Mouse (Mus musculus): ENCODE data around the gene Rnf216.

The Rnf216 gene

GRCm38 (mm10) chr5:142998171-142998570 is 114.6 kb downstream of the Rnf216 start:
- no peak for DNase-seq

- no peak for DNase-seq
Observed at GRCm38 (mm10) chr5:142997526-142997925, 115.3 kb downstream of the Rnf216 start.

DNA sequence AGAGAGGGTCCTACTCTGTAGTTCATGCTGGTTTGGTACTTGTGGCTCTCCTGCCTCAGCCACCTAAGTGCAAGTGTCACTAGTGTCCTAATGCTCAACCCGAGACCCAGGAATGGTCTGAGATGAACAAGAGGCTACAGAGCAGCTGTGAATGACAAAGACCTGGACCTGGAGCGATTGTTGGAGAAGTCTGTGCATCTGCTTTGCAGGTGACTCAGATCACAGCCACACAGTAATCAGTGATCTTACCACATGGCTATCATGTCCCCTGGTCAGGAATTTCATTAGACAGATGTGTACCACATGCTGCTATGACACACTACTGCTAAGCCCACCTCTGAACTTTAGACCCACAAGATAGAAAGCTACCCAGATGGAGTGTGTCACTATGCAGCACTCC is 118.0 kb downstream of the Rnf216 start:
- no peak for DNase-seq

DNA sequence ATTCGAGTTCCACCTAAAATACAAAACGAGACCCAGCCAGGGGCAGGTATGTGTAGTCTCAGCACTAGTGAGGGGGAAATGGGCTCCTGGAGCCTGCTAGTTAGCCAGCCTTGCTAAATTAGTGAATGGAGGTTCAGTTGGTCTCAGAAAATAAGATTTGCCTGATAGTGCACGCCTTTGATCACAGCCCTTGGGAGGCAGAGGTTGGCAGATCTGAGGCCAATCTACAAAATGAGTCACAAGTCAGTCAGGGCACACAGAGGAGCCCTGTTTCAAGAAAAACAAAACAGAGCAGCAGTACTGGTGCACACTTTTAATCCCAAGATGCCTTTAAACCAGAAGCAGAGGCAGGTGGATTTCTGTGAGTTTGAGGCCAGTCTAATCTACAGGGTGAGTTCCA is 123.6 kb downstream of the Rnf216 start:
- no peak for DNase-seq

DNA sequence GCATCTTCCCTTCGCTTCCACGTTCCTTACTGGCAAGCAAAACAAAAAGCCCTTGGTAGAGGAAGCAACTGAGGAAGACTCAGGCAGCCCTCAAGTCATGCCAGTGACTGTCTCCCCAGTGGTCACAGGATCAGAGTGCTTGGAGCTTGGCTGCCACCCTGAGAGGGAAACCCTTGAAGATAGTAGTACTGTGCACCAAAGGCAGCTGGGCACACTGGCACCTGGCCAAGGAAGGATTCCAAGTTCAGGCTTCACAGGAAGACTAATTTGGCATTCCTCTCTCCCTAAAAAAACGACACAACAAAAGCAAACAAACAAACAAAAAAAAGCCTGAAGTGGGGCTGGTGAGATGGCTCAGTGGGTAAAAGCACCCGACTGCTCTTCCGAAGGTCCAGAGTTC is 124.3 kb downstream of the Rnf216 start:
- no peak for DNase-seq

GRCm38 (mm10) chr5:142984271-142984670 is 128.5 kb downstream of the Rnf216 start:
- no peak for DNase-seq

DNA sequence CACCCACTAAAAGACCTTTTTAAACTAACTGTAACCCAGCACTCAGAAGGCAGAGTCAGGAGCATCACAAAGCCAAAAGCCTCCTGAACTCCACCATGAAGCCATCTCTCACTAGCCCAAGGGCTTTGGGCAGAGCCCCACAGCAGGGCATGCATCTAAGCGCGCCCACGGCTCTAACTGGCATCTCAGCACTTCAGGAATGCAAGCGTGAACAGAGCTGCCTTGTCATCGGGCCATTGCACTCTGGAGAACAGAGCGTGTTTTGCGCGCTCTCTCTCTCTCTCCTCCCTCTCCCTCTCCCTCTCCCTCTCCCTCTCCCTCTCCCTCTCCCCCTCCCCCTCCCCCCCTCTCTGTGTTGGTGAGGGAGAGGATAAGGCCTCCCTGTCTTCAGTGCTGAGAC is 129.6 kb downstream of the Rnf216 start:
- no peak for DNase-seq

- DNase-seq, result no peak
Observed at GRCm38 (mm10) chr5:142982046-142982801, 130.6 kb downstream of the Rnf216 start.

- no peak for DNase-seq
Observed at GRCm38 (mm10) chr5:142976516-142976915, 136.3 kb downstream of the Rnf216 start.

GRCm38 (mm10) chr5:142974598-142975121 is 138.1 kb downstream of the Rnf216 start:
- DNase-seq, result peak in 1 of 2 experiments; percentile 31

DNA sequence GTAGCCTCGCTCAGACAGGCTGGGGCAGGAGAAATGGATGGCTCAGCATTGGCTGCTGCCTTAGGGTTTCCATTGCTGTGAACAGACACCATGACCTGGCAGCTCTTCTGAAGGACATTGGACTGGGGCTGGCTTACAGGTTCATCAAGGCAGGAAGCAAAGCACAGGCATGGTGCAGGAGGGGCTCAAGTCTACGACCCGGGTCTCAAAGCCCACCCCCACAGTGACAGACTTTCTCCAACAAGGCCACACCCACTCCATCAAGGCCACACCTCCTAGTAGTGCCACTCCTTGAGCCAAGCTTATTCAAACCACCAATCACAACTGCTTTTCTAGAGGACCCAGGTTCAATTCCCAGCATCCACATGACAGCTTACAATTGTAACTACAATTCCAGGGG is 138.8 kb downstream of the Rnf216 start:
- DNase-seq, result no peak

GRCm38 (mm10) chr5:142968411-142968810 is 144.4 kb downstream of the Rnf216 start:
- no peak for DNase-seq

DNA sequence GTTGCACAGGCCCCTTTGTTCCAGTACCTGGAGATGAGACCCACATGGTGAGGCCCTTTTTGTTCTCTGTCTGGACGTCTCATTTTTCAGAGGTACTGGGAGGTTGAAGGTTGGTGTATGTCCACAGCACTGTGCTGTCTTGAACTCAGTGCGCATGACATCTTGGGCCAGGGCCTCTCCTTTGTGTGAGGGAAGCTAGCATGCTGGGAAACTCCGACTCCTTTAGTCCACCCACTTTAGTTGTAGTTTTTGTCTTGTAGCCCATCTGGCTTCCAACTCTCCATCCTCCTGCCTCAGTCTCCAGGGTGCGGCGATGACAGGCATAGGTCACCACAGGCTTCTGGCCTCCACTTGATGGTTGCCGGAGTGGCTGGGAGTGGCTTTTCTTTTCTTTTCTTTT is 148.1 kb downstream of the Rnf216 start:
- no peak for DNase-seq

GRCm38 (mm10) chr5:142963705-142964494 is 148.9 kb downstream of the Rnf216 start:
- no peak for DNase-seq

GRCm38 (mm10) chr5:142963003-142963704 is 149.6 kb downstream of the Rnf216 start:
- DNase-seq, result no peak

DNA sequence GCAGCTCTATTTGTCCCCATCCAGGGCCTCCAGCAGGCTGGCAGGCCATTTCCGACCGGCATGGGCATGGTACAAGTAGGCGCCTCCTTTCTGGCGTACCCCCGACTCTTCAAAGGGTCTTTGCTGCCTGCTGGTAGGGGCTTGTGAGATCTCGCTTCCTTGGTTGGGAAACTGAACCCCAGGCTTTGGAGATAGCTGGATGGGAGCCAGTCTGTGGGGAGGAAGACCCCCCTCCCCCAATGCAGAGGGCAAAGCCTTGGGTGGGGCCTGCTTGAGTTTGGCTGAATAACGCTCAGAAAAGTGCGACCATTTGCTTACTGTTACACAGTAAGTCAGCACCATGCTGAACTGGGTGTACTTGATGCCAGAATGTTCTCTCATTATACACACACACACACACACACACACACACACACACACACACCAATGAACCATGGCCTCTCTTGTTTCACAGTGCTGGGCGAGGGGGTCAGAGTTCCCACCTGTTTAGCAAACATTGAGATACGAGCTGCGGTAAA is 150.3 kb downstream of the Rnf216 start:
- no peak for DNase-seq

DNA sequence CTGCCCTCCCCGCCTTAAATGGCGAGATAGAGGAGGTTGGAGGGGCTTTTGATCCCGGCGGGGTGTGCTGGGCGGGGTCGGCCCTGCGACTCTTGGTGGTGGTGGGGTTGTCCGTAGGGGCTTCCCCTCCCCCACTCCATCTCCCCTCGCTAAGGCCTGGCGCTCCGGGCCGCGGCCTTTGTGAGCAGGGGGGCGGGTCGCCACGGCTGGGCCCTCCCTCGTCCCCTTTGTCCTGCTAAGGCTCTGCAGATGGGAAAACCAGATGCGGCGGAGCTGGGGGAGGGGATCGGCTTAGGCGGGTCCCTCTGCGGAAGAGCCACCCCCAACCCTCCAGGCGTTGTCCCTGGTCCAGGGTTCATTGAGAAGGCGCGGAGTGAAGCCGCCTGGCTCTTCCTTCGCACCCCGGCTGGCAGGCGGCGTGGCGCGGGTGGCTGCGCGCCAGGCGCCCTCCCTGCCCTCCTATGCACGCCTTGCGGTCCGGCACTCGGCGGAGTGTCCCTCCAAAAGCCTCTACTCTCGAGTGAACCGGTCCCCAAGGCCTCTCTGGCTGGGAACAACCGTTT is 150.8 kb downstream of the Rnf216 start:
- DNase-seq, result no peak

DNA sequence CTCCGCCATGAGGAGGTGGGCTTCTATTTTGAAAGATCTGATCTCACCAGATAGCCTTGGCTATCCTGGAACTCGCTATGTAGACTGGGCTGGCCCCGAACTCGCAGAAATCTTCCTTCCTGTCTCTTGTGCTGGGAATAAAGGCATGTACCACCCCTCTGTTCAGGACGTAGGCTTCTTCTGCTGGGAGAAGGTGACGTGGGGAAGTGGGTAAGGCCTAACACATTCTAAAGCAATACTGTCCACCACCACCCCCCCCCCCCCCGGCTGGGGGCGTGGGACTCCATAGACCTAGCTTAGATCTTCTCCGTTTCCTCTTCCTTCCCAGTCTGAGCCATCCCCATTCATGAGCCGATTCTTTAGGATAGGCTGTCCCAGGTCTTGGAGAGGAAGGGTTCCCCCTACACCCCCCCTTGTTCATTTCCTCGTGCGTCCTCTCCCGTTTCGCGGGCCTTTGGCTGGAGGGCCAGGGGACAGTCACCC is 151.4 kb downstream of the Rnf216 start:
- no peak for DNase-seq

- DNase-seq, result peak in 1 of 2 experiments; percentile 13
Observed at GRCm38 (mm10) chr5:142960775-142961271, 152.0 kb downstream of the Rnf216 start.

DNA sequence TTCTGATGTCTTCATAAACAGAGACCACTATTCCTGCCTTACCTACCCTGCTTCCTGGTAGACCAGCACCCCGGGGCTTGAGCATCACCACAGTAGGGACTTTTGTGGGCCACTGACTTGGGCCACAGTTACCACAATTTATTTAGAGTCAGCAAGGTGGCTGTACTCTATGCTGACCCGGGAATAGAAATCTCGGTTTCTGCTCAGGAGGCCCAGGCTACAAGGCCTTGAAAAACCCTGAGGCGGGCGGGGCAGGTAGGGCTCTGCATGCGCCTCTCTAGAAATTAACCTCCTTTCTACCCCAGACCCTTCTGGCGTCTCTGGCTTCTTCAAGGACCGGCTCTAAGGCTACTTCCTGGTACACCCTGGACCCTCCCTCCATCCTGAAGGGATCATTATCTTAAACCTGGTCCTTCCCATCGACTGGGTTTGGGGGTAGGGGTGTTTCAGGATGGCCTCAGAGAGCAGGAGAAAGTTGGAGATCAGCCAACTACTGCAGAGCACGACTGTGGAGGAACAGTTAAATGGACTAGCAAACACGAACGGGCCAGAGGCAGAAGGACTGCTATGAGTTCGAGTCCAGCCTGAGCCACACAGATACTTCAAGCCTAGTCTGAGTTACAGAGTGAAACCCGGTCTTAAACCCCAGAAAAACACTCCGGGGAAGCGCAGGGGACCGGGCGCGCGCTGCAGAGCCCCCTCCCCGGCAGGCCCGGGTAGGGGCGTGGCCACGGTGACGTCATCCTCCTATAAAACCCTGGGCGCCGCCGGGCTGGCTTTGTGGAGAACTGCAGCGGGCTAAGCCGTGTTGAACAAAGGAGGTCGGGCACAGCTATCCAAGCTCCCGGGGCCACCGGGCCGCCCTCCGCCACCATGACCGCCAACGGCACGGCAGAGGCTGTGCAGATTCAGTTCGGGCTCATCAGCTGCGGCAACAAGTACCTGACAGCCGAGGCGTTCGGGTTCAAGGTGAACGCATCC is 152.9 kb downstream of the Rnf216 start, which contains the start of gene Fscn1:
Gene Fscn1, plus strand, starts transcription at position 768 of the 981 bp plus-strand sequence.
- DNase-seq, result peak; percentile 28 to 60

DNA sequence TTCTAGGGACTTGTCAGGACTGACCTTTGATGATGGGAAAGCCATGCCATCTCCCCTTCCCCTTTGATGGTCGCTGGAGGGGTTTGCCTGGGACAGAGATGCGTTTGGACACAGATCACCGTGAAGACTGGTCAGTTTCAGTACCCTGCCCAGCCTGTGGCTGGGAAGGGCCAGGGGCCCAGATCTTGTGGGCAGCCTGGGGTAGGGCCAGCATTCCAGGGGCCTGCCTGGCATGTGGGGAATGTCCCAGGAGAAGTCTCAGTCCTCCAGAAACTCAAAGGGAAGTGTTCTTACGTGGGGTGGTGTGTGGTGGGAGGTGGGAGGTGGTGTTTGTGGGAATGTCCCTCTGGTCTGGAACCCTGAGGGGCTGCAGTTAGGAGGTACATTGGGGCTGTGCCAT is 153.6 kb downstream of the Rnf216 start:
- no peak for DNase-seq

Measured in spleen, adult 18-20 months (tissue).